Mouse (Mus musculus) liver, adult 2 months (tissue): ENCODE measurements around the gene Nrp1. TPM values are rescaled to one million over a fixed set of nuclear protein-coding genes. Genes with fewer than 3 reads are reported as not detected.

Experiments used
- DNase-seq: peaks from one replicate; pipeline ENCODE4 v3.0.0-alpha.2; 2011; ENCODE audit warnings: low read depth, low spot score; ENCODE audit errors: extremely low read depth
- H3K27ac ChIP-seq: fragments of 200-500 bp; replicated peaks from 2 replicates; pipeline ENCODE4 v1.5.1; 2012; ENCODE audit warnings: low read depth, mild to moderate bottlenecking, control low read depth, inconsistent platforms, low read length; ENCODE audit not compliant: insufficient read depth
- H3K27me3 ChIP-seq: fragments of 200-500 bp; 2 replicates; pipeline ENCODE4 v1.6.1; 2012; ENCODE audit warnings: mild to moderate bottlenecking, moderate library complexity, low read length, inconsistent platforms; ENCODE audit not compliant: control insufficient read depth, insufficient read depth
- H3K36me3 ChIP-seq: fragments of 200-500 bp; 2 replicates; pipeline ENCODE4 v1.6.1; 2012; ENCODE audit warnings: low read length, inconsistent platforms; ENCODE audit not compliant: control insufficient read depth, insufficient read depth
- H3K4me1 ChIP-seq: fragments of 200-500 bp; 2 replicates; pipeline ENCODE4 v1.6.1; 2011; ENCODE audit warnings: low read length; ENCODE audit not compliant: control insufficient read depth, insufficient read depth
- H3K4me3 ChIP-seq: fragments of 200-500 bp; 2 replicates; pipeline ENCODE4 v1.5.1; 2011; ENCODE audit warnings: low read depth, mild to moderate bottlenecking, control low read depth, low read length, moderate library complexity; ENCODE audit not compliant: insufficient read depth
- H3K79me2 ChIP-seq: fragments of 200-500 bp; 2 replicates; pipeline ENCODE4 v1.6.1; 2012; ENCODE audit warnings: inconsistent platforms, mild to moderate bottlenecking, low read length, moderate library complexity; ENCODE audit not compliant: control insufficient read depth, insufficient read depth
- H3K9ac ChIP-seq: fragments of 200-500 bp; 2 replicates; pipeline ENCODE4 v1.6.1; 2012; ENCODE audit warnings: low read depth, mild to moderate bottlenecking, control low read depth, inconsistent platforms, low read length
- CTCF ChIP-seq: fragments of 200-500 bp; IDR thresholded peaks from 2 replicates; pipeline ENCODE4 v1.5.1; 2011; ENCODE audit warnings: low read depth, low read length, control low read depth
- POLR2A ChIP-seq: fragments of 200-500 bp; IDR thresholded peaks from 2 replicates; pipeline ENCODE4 v1.6.1; 2011; ENCODE audit warnings: low read length, control low read depth; ENCODE audit not compliant: insufficient read depth; ENCODE audit errors: extremely low read depth
- WGBS: fragments of 180-500 bp; shearing (Covaris S2); methylation state at CpG from one replicate; pipeline ENCODE4 v1.1.7; 2018; 5-methylcytosine and 5-hydroxymethylcytosine counted together
- polyA plus RNA-seq: library from polyadenylated mRNA; depleted of rRNA; stranded (reverse); fragments of >200 nt; gene quantifications from 2 replicates; pipeline ENCODE4 v1.2.3, GENCODE M21; 2012
- total RNA-seq: library from RNA; depleted of rRNA; stranded (reverse); fragments of >200 nt; gene quantifications from 2 replicates; pipeline ENCODE4 v1.2.3, GENCODE M21; 2014

Nrp1 gene
- total and polyA plus RNA-seq, 2 experiments = 22.2 to 54.1 TPM

GRCm38 (mm10) chr8:128450390-128451032 is 92.1 kb downstream of the Nrp1 start:
- no peak overlapping the region for H3K4me3 ChIP-seq
- peaks cover 8% of the 10 kb centered on the region; the same call in 1 of the 2 replicates for H3K79me2 ChIP-seq
- peaks cover 11% of the 10 kb centered on the region for H3K4me1 ChIP-seq
- WGBS = 84% methylated on average over 9 of the region's 9 CpGs
- peak overlapping the region; percentile 51 for H3K27ac ChIP-seq
- DNase-seq = no peak
- no peak for TF ChIP-seq CTCF
- TF ChIP-seq POLR2A = no peak
- H3K36me3 ChIP-seq = peaks cover 55% of the 10 kb centered on the region
- no peak overlapping the region for H3K9ac ChIP-seq
- H3K27me3 ChIP-seq = no peaks in the 10 kb centered on the region

DNA sequence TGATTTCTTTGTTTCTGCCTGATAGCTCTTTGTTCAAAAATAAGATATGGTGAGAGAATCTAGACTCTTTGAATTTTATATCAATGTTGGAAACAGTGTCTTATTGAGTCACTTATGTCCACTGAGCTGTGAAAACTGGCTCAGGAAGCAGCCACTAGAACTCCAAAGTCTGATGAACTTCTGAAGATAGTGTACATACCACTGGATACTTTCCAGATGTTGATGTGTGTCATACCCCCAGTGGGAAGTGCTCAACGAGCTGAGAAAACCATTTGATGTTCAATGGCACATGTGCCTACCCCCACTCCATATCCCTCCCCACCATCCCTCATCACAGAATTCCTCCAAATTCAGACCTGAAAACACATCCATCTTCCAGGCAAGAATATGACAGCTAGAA is 92.7 kb downstream of the Nrp1 start:
- Histone ChIP-seq H3K27me3 (no peaks in the 10 kb centered on the region), H3K9ac (no peak overlapping the region), H3K4me3 (no peak overlapping the region), H3K27ac (peak overlapping the region; percentile 51), H3K79me2 (peaks cover 8% of the 10 kb centered on the region; the same call in 1 of the 2 replicates), H3K36me3 (peaks cover 56% of the 10 kb centered on the region), H3K4me1 (peaks cover 11% of the 10 kb centered on the region)
- DNase-seq = no peak
- WGBS = 49% methylated on average over 1 of the region's 1 CpGs
- no peak for TF ChIP-seq CTCF
- no peak for TF ChIP-seq POLR2A

- DNase-seq = no peak
- H3K27me3 ChIP-seq = no peaks in the 10 kb centered on the region
- peaks cover 6% of the 10 kb centered on the region; the same call in 1 of the 2 replicates for H3K4me1 ChIP-seq
- no peak overlapping the region for H3K4me3 ChIP-seq
- no peak overlapping the region for H3K27ac ChIP-seq
- H3K9ac ChIP-seq = no peak overlapping the region
- TF ChIP-seq CTCF (no peak), POLR2A (no peak)
- WGBS = 82% methylated on average over 2 of the region's 2 CpGs
- H3K79me2 ChIP-seq = peaks cover 8% of the 10 kb centered on the region; the same call in 1 of the 2 replicates
- peaks cover 57% of the 10 kb centered on the region for H3K36me3 ChIP-seq
These were observed 95.1 kb downstream of the Nrp1 start for GRCm38 (mm10) chr8:128453471-128453870.

GRCm38 (mm10) chr8:128454026-128454425 is 95.6 kb downstream of the Nrp1 start:
- WGBS = 92% methylated on average over 3 of the region's 3 CpGs
- Histone ChIP-seq H3K9ac (no peak overlapping the region), H3K36me3 (peaks cover 60% of the 10 kb centered on the region), H3K4me3 (no peak overlapping the region), H3K79me2 (peaks cover 8% of the 10 kb centered on the region; the same call in 1 of the 2 replicates), H3K27me3 (no peaks in the 10 kb centered on the region), H3K4me1 (peaks cover 6% of the 10 kb centered on the region; the same call in 1 of the 2 replicates), H3K27ac (no peak overlapping the region)
- TF ChIP-seq POLR2A = no peak
- no peak for TF ChIP-seq CTCF
- DNase-seq = no peak

- TF ChIP-seq CTCF (no peak), POLR2A (no peak)
- WGBS = 92% methylated on average over 2 of the region's 2 CpGs
- no peak for DNase-seq
These were observed 98.9 kb downstream of the Nrp1 start for GRCm38 (mm10) chr8:128457277-128457676.

DNA sequence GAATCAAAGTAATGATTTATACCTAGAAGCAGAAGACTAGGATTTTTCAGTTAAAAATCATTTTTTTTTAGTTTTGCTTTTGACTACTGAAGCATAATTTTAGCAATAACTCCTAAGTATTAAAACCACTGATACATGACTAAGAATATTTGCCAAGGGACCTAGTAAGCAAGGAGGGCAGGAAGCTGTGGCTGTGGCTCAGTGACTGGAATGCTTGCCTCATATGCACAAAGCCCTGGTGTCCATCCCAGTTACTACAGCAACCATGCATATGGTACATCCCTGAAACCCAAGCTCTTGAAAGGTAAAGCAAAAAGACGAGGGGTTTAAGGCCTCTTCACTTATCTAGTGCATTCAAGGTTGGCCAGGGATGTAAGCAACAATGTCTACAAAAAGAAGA is 101.3 kb downstream of the Nrp1 start:
- Histone ChIP-seq H3K27ac (no peak overlapping the region), H3K36me3 (peaks cover 70% of the 10 kb centered on the region), H3K9ac (no peak overlapping the region), H3K79me2 (peaks cover 7% of the 10 kb centered on the region; the same call in 1 of the 2 replicates), H3K4me3 (no peak overlapping the region), H3K4me1 (peaks cover 14% of the 10 kb centered on the region), H3K27me3 (no peaks in the 10 kb centered on the region)
- no peak for TF ChIP-seq POLR2A
- TF ChIP-seq CTCF = no peak
- no peak for DNase-seq
- 93% methylated on average over 1 of the region's 1 CpGs for WGBS

More at GRCm38 (mm10) chr8:128457277-128457676, 98.9 kb downstream of the Nrp1 start:
- no peak overlapping the region for H3K27ac ChIP-seq
- H3K79me2 ChIP-seq = peaks cover 7% of the 10 kb centered on the region; the same call in 1 of the 2 replicates
- H3K9ac ChIP-seq = no peak overlapping the region
- no peak overlapping the region for H3K4me3 ChIP-seq
- H3K27me3 ChIP-seq = no peaks in the 10 kb centered on the region
- H3K36me3 ChIP-seq = peaks cover 73% of the 10 kb centered on the region
- peaks cover 3% of the 10 kb centered on the region; the same call in 1 of the 2 replicates for H3K4me1 ChIP-seq
